Mouse (Mus musculus) skeletal muscle tissue, postnatal 0 days (tissue): ENCODE measurements around the gene Elp5. TPM values are rescaled to one million over a fixed set of nuclear protein-coding genes. Genes with fewer than 3 reads are reported as not detected.

Source experiments
- microRNA counts: library from miRNA; unstranded; fragments of <30 nt; microRNA quantifications from one replicate; lab custom pipeline; 2015
- microRNA-seq, 2 experiments: library from miRNA; unstranded; fragments of <30 nt; microRNA quantifications; one replicate each; pipeline ENCODE4; 2016
- polyA plus RNA-seq: library from polyadenylated mRNA; unstranded; fragments of >200 nt; fragmentation: Nextera tagmentation; extraction: Ambion mirVana; gene quantifications from 2 replicates; pipeline ENCODE4 v1.2.1, GENCODE M21; 2015

The Elp5 gene
- 86.0 and 92.4 TPM in 2 replicates for polyA plus RNA-seq

DNA sequence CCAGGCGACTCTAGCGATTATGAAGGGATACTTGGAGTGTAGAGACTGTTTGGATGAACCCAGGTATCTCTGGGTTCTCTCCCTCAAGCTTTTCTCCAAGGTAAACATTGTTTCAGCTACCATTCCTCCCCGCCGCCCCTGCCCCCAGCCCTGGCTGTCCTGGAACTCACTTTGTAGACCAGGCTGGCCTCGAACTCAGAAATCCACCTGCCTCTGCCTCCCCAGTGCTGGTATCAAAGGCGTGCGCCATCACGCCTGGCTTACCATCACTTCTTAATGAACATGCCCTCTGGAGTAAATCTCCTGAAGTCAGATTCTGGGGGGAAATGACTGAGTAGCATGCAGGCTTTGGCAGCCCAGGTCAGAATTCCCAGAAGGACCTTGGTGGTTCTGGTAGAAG is at the start of gene Elp5:
Gene Elp5, minus strand, starts transcription at position 293 of the 400 bp plus-strand sequence.

DNA sequence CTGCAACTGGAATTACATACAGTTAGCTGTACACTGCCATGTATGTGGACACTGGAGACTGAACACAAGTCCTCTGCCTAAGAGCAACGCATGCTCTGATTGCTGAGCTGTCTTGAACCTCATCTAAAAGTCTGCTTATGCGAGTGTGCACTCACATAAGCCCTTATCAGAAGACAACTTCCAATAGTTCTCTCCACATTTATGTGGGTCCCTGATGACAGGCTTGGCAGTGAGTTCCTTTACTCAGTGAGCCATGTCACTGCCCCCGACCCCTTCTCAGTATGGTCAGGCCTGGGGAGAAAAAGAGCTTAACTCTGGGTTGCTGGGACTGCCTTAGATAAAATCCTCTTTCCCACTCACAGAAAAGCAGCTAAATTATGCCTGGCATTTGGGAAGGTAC is 34.4 kb upstream of the Elp5 start, which contains the start of gene Dlg4:
Gene Dlg4, plus strand, starts transcription at position 274 of the 400 bp plus-strand sequence.

DNA sequence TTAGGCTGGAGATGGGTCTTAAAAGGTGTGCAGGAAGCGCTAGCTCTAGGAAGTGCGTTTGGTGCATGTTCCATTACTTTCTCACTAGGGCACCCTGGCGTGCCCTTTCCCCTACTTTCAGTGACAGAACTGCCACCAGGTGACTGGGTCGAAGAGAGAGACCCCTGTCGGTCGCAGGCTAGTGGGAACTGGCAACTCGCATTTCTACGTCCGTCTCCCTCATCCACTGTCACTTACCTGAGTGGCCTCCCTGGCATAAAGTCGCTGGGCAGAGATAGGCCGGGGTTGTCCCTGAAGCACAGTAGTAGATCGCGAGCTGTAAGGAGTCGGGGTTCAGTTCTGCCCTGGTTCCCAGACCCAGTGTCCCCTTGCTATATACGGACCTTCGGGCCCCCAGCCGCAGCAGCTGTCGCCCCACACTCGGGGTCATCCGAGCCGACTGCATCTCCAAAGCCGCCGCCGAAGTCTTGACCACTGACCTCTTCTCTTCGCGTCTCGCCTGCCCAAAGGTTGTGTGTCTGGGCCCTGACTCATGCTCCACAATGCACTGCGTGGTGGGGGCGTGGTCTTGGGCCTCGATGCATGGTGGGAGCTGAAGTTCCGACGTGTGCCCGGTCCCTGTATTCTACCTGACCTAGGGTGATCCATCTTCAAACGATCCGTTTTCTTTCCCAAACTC is 32.7 kb upstream of the Elp5 start, which contains the start of gene Acadvl:
Gene Acadvl, minus strand, starts transcription at position 532 of the 679 bp plus-strand sequence.

DNA sequence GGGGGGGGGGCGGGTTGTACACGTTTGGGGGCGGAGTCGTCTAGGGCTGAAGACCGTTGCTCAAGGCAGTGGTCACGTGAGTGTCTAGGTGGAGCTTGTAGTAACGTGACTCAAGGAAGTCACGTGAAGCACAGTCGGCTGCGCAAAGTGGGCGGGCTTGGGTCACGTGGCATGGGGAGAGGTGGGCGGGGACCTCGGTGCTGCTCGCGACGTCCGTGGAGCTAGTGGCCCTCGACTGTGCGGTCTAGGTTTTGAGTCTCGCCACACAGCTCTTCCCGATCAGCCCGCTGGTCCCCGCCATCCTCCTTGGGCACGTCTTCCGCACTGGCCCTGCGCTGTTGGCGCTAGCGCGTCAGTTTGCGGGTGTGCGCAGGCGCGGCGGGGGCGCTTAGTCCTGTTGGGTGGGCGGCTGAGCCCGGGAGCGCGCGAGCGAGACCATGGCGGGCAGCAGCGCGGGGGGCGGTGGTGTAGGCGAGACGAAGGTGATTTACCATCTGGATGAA is 18.1 kb upstream of the Elp5 start, which contains the start of gene Dvl2:
Gene Dvl2, plus strand, starts transcription at position 200 of the 503 bp plus-strand sequence.

DNA sequence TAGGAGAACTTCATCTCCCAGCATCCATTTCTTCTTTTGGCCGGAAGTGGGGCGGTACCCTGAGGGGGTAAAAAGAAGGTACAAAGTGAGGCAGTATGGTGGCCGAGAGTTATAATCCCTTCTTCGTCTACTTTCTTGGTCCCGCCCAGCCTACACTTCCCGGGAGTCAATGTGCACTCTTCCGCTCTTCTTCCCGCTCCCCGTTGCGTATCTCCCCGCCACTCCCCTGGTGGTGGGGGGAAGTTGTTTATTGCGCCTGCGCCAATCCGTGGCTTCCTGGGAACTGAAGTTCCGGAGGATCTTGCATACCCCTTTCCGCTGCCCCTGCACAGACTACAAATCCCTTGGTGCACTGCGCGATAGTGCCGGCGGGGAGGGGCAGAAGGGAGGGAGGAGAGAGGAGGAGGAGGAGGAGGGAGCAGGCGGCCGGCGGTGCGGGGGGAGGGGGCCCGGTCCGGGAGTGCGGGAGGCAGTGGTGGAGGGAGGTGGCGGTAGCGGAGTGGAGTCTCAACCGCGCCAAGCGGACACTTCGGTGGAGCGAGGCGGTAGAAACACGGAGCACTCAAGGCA is 13.2 kb upstream of the Elp5 start, which contains the start of gene Phf23:
Gene Phf23, plus strand, starts transcription at position 387 of the 570 bp plus-strand sequence.

DNA sequence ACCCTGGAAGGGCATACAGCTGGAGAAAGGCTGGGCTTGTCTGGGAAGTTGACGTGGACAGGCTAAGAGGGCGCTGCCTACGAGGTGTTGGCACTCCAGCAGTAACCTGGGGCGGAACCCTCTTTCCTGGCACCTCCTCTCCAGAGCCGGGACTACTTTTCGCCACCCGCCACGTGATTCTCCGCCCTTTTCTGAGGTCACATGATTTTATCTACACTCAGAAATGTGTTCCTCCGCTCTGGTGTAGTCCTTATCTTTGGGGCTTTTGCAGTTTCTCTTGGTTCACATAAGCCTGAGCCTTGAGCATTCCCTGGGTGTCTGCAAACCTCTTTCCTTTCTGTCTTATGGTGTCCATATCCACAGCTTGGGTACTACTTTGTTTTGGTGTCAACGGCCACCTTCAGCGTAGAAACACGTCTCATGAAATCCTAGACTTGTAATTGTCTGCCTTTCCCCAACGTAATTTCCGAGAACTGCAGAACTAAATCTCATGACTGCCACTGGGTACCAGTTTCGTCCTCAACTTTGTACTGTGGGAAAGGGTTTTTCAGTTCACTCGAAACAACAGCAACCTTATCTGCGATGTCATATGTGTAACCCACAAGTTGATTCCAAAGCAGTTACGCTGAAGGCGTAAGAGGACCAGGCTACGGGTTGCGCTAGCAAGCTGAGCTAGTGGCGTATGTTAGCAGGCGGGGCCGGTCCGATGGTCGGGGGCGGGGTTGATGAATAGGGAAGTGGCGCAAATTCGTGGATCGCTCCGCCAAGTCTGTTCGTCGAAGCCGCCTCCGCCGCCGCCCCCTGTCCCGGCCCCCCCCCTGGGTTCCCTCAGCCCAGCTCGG is 8.8 kb upstream of the Elp5 start, which contains the start of gene Gabarap:
Gene Gabarap, plus strand, starts transcription at position 294 of the 842 bp plus-strand sequence.

DNA sequence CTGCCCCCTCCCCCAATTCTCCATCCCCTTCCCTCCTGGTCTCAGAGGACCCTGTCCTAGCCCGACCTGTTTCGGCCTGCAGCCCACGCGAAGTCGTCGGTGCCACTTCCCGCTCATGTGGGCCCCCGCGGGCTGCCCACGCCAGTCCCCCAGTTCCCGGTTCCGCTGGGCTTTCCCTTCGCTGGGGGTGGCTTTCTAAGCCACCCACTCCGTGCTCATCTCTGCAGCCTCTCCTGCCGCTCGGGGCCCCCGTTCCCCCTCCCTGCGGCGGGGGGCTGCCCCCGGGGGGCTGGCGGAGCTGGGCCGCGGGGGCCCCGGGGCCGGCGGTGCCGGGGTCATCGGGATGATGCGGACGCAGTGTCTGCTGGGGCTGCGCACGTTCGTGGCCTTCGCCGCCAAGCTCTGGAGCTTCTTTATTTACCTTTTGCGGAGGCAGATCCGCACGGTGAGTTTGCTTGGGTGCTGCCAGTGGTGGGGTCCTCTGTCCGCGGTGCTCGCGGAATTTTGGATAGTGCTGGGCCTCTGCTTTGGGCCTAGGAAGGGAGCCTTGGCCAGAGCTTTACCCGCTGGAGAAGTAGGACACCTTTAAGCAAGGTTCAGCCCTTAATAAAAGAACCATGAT is 1.1 kb downstream of the Elp5 start, which contains the start of gene Ctdnep1:
Gene Ctdnep1, plus strand, starts transcription at position 16 of the 622 bp plus-strand sequence.

DNA sequence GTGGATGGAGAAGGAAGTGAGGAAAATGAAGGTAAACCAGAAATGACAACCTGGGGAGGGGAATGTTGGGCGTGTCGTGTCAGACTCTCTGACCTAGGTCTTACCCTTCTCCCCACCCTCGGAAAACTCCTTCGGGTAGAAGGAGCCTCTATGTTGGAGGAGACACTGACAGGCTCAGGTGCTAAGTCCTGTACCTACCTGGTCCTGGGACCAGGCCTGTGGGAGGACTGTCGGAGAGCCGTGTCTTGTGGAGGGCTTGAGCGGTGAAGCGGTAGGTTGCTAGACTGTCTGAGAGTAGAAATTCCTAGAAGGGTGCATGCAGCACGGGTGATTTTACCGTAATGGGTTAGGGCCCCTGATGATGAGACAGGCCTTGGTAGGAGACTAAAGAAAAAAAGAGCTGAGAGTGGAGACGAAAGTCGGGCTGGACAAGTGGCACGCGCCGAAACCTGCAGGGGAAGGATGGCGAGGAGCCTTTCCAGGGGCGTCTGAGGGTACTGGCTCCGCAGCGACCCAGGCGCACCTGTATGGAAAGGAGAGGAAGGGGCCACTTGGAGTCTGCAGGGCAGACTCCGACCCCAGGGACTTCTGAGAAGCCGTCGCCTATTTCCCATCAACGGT is 17.6 kb downstream of the Elp5 start, which contains the start of gene Cldn7:
Gene Cldn7, plus strand, starts transcription at position 130 of the 621 bp plus-strand sequence.

DNA sequence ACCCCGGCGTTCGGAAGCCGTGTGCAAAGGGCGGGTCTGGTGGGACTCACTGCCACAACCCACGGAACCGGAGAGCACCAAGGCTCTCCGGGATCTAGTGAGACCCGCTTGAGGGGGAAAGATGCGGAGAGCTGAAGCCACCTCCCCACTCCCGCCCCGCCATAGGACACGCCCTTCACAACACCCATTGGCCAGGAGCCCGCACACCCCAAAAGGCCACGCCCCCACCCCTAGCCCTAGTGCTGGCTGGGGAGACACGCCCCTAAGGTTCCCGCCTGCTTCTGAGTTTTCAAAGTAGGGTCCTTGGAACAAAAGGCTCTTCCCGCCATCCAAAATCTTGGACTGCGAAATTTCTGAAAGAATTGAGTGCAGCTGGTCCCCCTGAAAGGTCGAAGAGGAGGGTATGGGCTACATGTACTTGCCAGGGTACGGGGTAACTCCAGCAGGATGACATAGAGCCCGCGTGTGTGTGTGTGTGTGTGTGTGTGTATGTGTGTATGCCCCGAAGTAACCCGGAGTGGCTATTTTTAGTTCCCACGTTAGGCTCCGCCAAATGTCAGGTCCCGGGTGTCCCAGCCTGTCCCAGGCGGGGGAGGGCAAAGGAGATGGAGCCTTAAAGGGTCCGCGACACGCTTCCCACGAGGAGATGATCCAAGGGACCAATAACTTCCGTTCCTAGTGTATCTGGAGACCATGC is 34.1 kb downstream of the Elp5 start, which contains the start of gene Slc2a4:
Gene Slc2a4, minus strand, starts transcription at position 123 of the 697 bp plus-strand sequence.

DNA sequence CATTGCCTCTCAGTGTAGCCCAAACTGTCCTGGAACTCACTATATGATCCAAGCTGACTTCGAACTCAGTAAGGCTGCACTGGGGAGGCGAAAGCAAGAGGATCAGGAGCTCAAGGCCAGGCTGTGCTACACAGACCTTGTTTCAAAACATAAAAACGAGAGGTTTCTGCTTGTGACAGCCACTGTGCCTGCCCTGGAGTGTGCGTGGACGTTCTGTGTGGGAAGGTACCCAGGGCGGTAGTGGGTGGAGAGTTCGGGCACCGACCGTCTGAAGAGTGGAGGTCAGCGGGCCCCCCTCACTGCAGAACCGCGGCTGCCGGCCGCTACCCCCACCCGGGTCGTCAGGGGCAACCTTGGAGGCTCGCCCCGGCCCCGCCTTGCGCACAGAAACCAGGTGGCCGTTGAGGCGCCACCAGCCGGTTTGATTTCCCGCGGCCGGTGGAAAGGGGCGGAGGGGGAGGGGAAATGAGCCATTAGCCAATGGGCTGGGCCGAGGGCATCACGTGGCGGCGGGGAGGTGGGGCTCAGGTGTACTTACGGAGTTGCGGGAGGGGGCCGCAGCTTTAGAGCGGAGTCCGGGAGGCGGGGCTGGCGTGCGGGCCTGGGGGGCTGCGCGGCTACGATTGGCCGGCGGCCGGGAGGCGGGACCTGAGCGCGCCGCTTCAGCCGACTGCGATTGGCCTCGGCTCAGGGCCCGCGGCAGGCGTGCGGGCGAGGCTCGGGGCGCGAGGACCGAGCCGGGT is 47.0 kb downstream of the Elp5 start, which contains the start of gene Ybx2:
Gene Ybx2, plus strand, starts transcription at position 660 of the 743 bp plus-strand sequence.

DNA sequence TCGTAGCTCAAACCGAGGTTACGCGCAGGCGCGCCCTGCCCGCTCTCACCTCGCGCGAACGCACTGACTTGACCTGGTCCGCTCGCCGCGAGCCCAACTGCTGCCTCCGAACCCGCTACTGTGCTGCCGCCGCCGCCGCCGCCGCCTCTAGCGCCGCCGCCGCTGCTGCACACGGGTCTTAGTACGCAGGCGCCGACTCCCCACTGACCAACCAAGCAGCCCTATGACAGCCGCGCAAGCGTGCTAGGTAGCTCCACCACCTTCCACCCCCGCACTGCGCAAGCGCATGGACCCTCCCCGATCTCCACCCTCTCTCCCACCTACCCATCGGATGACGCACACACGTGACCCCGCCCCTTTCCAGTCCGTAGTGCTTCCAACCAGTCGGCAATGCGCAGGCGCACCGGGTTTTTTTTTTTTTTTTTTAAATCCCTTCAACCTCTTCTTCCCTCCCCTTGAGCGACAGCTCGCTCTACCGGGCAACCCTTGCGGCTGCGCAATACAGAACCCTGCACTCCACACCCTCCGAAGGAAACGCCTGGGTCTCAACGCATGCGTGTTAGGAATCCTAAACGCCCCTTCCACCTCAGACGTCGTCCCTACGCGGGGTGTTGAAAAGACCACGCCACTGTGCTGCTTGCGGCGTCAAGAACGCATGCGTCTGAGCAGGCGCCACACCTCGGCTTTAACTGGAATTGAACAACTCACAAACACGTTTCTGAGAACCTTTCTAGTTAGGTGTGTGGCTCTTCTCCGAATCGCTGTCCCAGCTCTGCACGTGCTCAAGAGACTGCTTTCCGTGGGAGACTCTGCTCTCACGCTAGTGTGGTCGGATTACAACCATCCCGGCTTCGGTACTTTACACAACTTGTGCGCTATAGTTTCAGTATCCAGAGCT is 61.0 kb downstream of the Elp5 start, which contains the start of gene Eif5a:
Gene Eif5a, minus strand, starts transcription at position 845 of the 898 bp plus-strand sequence.

MicroRNA genes within 50 kb of the gene (microRNA counts, 519-probe panel; counts per million panel counts)
- microRNA mmu-miR-324-3p (lab: Ali Mortazavi, UCI) (296 counts per million, percentile 58 among the panel's probes with 10 or more counts), microRNA mmu-miR-324-5p (lab: Ali Mortazavi, UCI) (3,504 counts per million, percentile 75 among the panel's probes with 10 or more counts)

Small RNA genes within 50 kb of the gene (microRNA-seq; reads per million reads assigned to microRNA genes)
- 0 reads per million in 2 experiments for gene Gm44349
- gene Mir324, result 1,124 to 1,444 reads per million in 2 experiments

Other genes with a start within 250 kb of the Elp5 start
- gene Polr2a, start 223.9 kb downstream of the Elp5 start, polyA plus RNA-seq, result 9.3 and 10.3 TPM in 2 replicates
- gene Slc35g3, start 220.5 kb downstream of the Elp5 start, polyA plus RNA-seq, result not detected in 2 replicates
- gene Zbtb4, start 216.6 kb downstream of the Elp5 start, polyA plus RNA-seq, result 2.5 and 2.9 TPM in 2 replicates
- 79.0 and 95.8 TPM in 2 replicates for gene Chrnb1, start 186.6 kb downstream of the Elp5 start, polyA plus RNA-seq
- gene Fgf11, start 180.7 kb downstream of the Elp5 start, polyA plus RNA-seq, result 1.5 and 2.2 TPM in 2 replicates
- 0.31 and 0.45 TPM in 2 replicates for gene Tmem102, start 176.9 kb downstream of the Elp5 start, polyA plus RNA-seq
- gene Gm39566, start 167.2 kb downstream of the Elp5 start, polyA plus RNA-seq, result not detected in 2 replicates
- gene Spem2, start 164.1 kb downstream of the Elp5 start, polyA plus RNA-seq, result not detected in 2 replicates
- not detected in 2 replicates for gene Spem1, start 160.3 kb downstream of the Elp5 start, polyA plus RNA-seq
- gene Nlgn2, start 144.7 kb downstream of the Elp5 start, polyA plus RNA-seq, result 2.1 TPM in 2 replicates
- 242 and 272 TPM in 2 replicates for gene Tmem256, start 144.0 kb downstream of the Elp5 start, polyA plus RNA-seq
- 36.6 and 44.6 TPM in 2 replicates for gene Plscr3, start 136.1 kb downstream of the Elp5 start, polyA plus RNA-seq
- 0.09 and 0.46 TPM in 2 replicates for gene Tnk1, start 123.8 kb downstream of the Elp5 start, polyA plus RNA-seq
- gene Tmem95, start 104.5 kb downstream of the Elp5 start, polyA plus RNA-seq, result not detected in 2 replicates
- 2.6 and 3.6 TPM in 2 replicates for gene Kctd11, start 101.1 kb downstream of the Elp5 start, polyA plus RNA-seq
- gene Acap1, start 87.0 kb downstream of the Elp5 start, polyA plus RNA-seq, result 0.34 and 0.46 TPM in 2 replicates
- gene 2810408A11Rik, start 81.5 kb downstream of the Elp5 start, polyA plus RNA-seq, result 1.8 and 2.4 TPM in 2 replicates
- 3.0 and 3.3 TPM in 2 replicates for gene Neurl4, start 81.4 kb downstream of the Elp5 start, polyA plus RNA-seq
- 41.9 and 42.1 TPM in 2 replicates for gene Gps2, start 68.6 kb downstream of the Elp5 start, polyA plus RNA-seq
- 952 and 1,117 TPM in 2 replicates for gene Eif5a, start 60.6 kb downstream of the Elp5 start, polyA plus RNA-seq
- 0.78 and 0.85 TPM in 2 replicates for gene Ybx2, start 46.7 kb downstream of the Elp5 start, polyA plus RNA-seq
- 128 and 138 TPM in 2 replicates for gene Slc2a4, start 34.3 kb downstream of the Elp5 start, polyA plus RNA-seq
- gene Cldn7, start 17.7 kb downstream of the Elp5 start, polyA plus RNA-seq, result 0.23 and 0.57 TPM in 2 replicates
- 42.1 and 46.1 TPM in 2 replicates for gene Ctdnep1, start 1.4 kb downstream of the Elp5 start, polyA plus RNA-seq
- gene Gabarap, start 8.6 kb upstream of the Elp5 start, polyA plus RNA-seq, result 320 and 389 TPM in 2 replicates
- gene Phf23, start 13.3 kb upstream of the Elp5 start, polyA plus RNA-seq, result 31.1 and 33.7 TPM in 2 replicates
- 11.2 and 11.8 TPM in 2 replicates for gene Dvl2, start 18.1 kb upstream of the Elp5 start, polyA plus RNA-seq
- 311 and 331 TPM in 2 replicates for gene Acadvl, start 32.9 kb upstream of the Elp5 start, polyA plus RNA-seq
- gene Dlg4, start 34.4 kb upstream of the Elp5 start, polyA plus RNA-seq, result 3.3 and 5.3 TPM in 2 replicates
- 0.13 and 0.21 TPM in 2 replicates for gene Asgr1, start 71.6 kb upstream of the Elp5 start, polyA plus RNA-seq
- gene Asgr2, start 110.1 kb upstream of the Elp5 start, polyA plus RNA-seq, result 0.23 and 0.68 TPM in 2 replicates
- gene Mgl2, start 147.8 kb upstream of the Elp5 start, polyA plus RNA-seq, result 8.2 and 9.7 TPM in 2 replicates
- gene Clec10a, start 173.7 kb upstream of the Elp5 start, polyA plus RNA-seq, result 4.7 and 11.4 TPM in 2 replicates
- gene Slc16a11, start 230.2 kb upstream of the Elp5 start, polyA plus RNA-seq, result 0.37 and 0.59 TPM in 2 replicates
- gene Slc16a13, start 238.5 kb upstream of the Elp5 start, polyA plus RNA-seq, result 1.3 and 2.4 TPM in 2 replicates
- 6.5 and 8.3 TPM in 2 replicates for gene Bcl6b, start 247.3 kb upstream of the Elp5 start, polyA plus RNA-seq